Mouse (Mus musculus): Measurements from ENCODE around the gene Col27a1.

Col27a1 gene

DNA sequence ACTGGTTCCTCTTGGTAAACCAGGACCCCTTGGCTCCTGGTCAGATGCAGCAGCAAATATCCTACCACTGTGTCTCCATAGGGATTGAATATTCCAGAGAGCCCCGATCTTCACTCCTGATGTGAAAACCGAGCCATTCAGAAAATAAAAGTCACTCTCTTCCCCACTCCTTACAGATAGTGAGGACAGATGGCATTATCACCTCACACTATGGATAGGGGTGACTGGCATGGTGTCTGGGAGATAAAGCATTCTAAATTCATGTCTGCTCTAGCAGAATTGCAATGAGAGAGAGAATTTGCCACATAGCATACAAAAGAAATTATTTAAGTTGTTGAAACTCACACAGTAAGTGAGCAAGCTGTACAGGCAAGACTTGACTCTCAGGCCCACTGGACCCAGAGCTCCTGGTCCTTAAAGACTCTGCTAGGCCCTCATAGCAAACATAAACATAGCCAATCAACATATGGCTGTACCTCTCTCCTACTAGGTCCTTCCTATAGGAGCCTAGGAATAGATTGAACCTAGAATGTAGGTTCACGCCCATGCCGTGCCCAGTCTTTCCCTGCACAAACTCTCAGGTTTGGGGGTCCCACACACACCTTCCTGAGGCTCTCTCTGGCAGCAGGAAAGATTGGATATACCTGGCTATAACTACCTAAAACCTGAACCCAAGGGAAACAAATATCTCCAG is 169.0 kb downstream of the Col27a1 start:
- DNase-seq = no peak

DNA sequence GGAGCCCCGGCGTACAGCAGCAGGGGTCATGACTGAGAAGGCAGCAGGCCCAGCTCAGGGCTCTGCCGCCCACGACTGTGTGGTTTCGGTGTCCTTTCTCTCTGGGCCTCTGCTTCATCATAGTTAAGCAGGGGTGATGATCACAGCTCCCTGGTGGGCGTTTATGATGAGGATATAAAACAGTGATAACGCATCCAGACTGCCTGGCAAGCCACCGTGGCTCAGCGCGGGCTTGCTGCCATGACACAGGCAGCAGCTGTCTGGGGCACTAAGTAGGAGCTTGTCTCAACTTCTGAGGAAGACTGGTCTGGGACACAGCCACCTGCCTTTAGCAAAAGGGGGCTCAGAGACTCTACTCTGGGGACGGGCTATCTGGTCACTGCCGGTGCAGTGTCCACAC is 169.7 kb downstream of the Col27a1 start:
- no peak for DNase-seq

DNA sequence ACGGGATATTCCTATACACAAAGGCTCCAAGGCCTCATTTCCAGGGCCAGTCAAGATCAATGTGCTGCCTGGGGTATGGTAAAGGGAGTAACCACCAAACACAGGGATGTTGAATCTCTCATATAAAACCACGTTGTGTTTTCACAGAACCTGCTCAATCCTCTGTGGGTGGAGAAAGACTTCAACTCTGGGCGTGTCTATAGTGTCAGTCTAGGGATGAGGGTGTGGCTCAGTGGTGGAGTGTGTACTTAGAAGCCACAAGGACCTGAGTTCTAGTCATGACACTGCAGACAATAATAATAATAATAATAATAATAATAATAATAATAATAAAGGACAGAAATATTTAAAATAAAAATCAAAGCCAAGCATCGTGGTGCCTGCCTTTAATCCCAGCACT is 170.5 kb downstream of the Col27a1 start:
- no peak for DNase-seq
